ENCODE assay signal across 26 mouse cellular contexts in the genomic region with DNA sequence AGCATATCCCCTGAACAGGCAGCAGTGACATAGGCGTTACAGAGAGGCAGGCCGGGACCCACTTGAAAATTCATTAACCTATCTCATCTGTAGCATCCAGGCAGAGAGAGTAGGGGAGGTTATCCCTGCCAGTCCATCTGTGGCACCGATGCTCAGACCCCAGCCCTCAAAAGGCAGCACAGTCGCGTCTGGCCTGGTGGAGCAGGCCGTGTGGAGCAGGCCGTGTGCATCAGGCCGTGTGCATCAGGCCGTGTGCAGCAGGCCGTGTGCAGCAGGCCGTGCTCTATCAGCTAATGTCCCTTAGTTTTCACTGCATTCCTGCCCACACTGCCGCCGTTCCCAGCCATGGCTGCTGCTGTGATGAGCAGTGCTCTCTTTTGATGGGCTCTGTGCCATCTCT.
A peak's percentile ranks its signal among the peaks of the same experiment; 100 is the strongest.
DNase-seq lines count a peak whose midpoint lies in the region; ATAC-seq and TF ChIP-seq lines count a peak whose summit lies in the region.
"Had no signal": no experiment of that assay in that cellular context is flagged by ENCODE, and none has a peak within 500 bp of the region (broad histone marks: within the 10 kb centered on the region; RNA-seq: fewer than 3 reads in every experiment).

No protein-coding gene starts in this region.

- 0 out of 2 replicates have a peak overlapping the region, but pooled peaks have one; percentile 9 for H3K9ac ChIP-seq in hindbrain, embryonic 12.5 days
- no peak overlapping the region for H3K9ac ChIP-seq in hindbrain, embryonic 14.5 days
- H3K9ac ChIP-seq in kidney, embryonic 16.5 days (replicated peaks; ENCODE audit: low read length), result no peak overlapping the region
- no peak overlapping the region for H3K9ac ChIP-seq in midbrain, embryonic 15.5 days
- H3K9ac ChIP-seq in midbrain, embryonic 11.5 days (ENCODE audit: low read length), result no peak overlapping the region
- H3K9ac ChIP-seq: embryonic facial prominence, embryonic 12.5 days; forebrain, embryonic 15.5 days; heart, embryonic 13.5 days; liver, embryonic 14.5 days had no signal

- no peaks in the 10 kb centered on the region for H3K9me3 ChIP-seq in hindbrain, embryonic 12.5 days (replicated peaks)
- no peaks in the 10 kb centered on the region for H3K9me3 ChIP-seq in hindbrain, embryonic 14.5 days (ENCODE audit: control insufficient read depth, low read length)
- no peaks in the 10 kb centered on the region for H3K9me3 ChIP-seq in kidney, embryonic 16.5 days (ENCODE audit: low read length)
- H3K9me3 ChIP-seq in midbrain, embryonic 15.5 days, result no peaks in the 10 kb centered on the region
- H3K9me3 ChIP-seq in midbrain, embryonic 11.5 days (ENCODE audit: control insufficient read depth, low read length), result no peaks in the 10 kb centered on the region
- H3K9me3 ChIP-seq: embryonic facial prominence, embryonic 12.5 days; forebrain, embryonic 15.5 days; heart, embryonic 13.5 days had no signal

- peaks cover 14% of the 10 kb centered on the region; the same call in 1 of the 2 replicates for H3K36me3 ChIP-seq in hindbrain, embryonic 12.5 days
- H3K36me3 ChIP-seq in hindbrain, embryonic 14.5 days (replicated peaks; ENCODE audit: control insufficient read depth, insufficient read depth), result peaks cover 3% of the 10 kb centered on the region; the same call in 1 of the 2 replicates
- H3K36me3 ChIP-seq in kidney, embryonic 16.5 days (ENCODE audit: insufficient read depth, low read length), result peaks cover 32% of the 10 kb centered on the region
- no peaks in the 10 kb centered on the region for H3K36me3 ChIP-seq in midbrain, embryonic 15.5 days (replicated peaks)
- 0 out of 2 replicates have a peak, but pooled peaks cover 2% of the 10 kb centered on the region for H3K36me3 ChIP-seq in midbrain, embryonic 11.5 days (ENCODE audit: control insufficient read depth, insufficient read depth, low read length)

- no peak for DNase-seq in hindbrain, embryonic 14.5 days (ENCODE audit: low spot score)
- no peak for DNase-seq in kidney, adult 9 months
- DNase-seq in midbrain, embryonic 11.5 days (ENCODE audit: low spot score, missing footprints), result no peak
- DNase-seq in layer of hippocampus, adult 9-10 months (ENCODE audit: low spot score), result no peak
- DNase-seq: adrenal gland, postnatal 14 days; cerebellum, adult 11-12 months; cerebellum, adult 9-11 months; embryo, embryonic 11 days; heart, adult 2 months; heart, postnatal 10 days; kidney, adult 18-20 months; layer of hippocampus, adult 9-11 months; liver; lung, adult 2 months; lung, postnatal 10 days; right cerebral cortex, postnatal 14 days; thymus, postnatal 4 days had no signal

- no peaks in the 10 kb centered on the region for H3K27me3 ChIP-seq in hindbrain, embryonic 12.5 days
- H3K27me3 ChIP-seq in hindbrain, embryonic 14.5 days (ENCODE audit: control insufficient read depth, insufficient read depth, low read length), result no peaks in the 10 kb centered on the region
- H3K27me3 ChIP-seq in kidney, embryonic 16.5 days (ENCODE audit: insufficient read depth, low read length), result no peaks in the 10 kb centered on the region
- H3K27me3 ChIP-seq in midbrain, embryonic 15.5 days (replicated peaks), result no peaks in the 10 kb centered on the region
- no peaks in the 10 kb centered on the region for H3K27me3 ChIP-seq in midbrain, embryonic 11.5 days (ENCODE audit: control insufficient read depth, insufficient read depth, low read length)
- H3K27me3 ChIP-seq: embryonic facial prominence, embryonic 12.5 days; forebrain, embryonic 15.5 days; heart, embryonic 13.5 days had no signal

- no peak overlapping the region for H3K4me2 ChIP-seq in hindbrain, embryonic 12.5 days (replicated peaks)
- no peak overlapping the region for H3K4me2 ChIP-seq in hindbrain, embryonic 14.5 days (replicated peaks)
- no peak overlapping the region for H3K4me2 ChIP-seq in kidney, embryonic 16.5 days (replicated peaks; ENCODE audit: low read depth, low read length)
- H3K4me2 ChIP-seq in midbrain, embryonic 15.5 days, result no peak overlapping the region
- no peak overlapping the region for H3K4me2 ChIP-seq in midbrain, embryonic 11.5 days
- H3K4me2 ChIP-seq: embryonic facial prominence, embryonic 12.5 days; forebrain, embryonic 15.5 days; heart, embryonic 13.5 days had no signal

- 80% methylated on average over 13 of the region's 13 CpGs for WGBS in hindbrain, embryonic 12.5 days
- 69% methylated on average over 13 of the region's 13 CpGs for WGBS in hindbrain, embryonic 14.5 days
- WGBS in kidney, embryonic 16.5 days, result 48% methylated on average over 13 of the region's 13 CpGs
- 63% methylated on average over 13 of the region's 13 CpGs for WGBS in midbrain, embryonic 15.5 days
- 79% methylated on average over 13 of the region's 13 CpGs for WGBS in midbrain, embryonic 11.5 days

- ATAC-seq in hindbrain, embryonic 12.5 days (ENCODE audit: low FRiP score), result no peak
- ATAC-seq in hindbrain, embryonic 14.5 days (ENCODE audit: low FRiP score), result no peak
- peak; percentile 47 for ATAC-seq in kidney, embryonic 16.5 days (ENCODE audit: low FRiP score, low TSS enrichment)
- no peak for ATAC-seq in midbrain, embryonic 15.5 days (replicated peaks)
- no peak for ATAC-seq in midbrain, embryonic 11.5 days (ENCODE audit: low FRiP score)
- ATAC-seq: forebrain, embryonic 15.5 days had no signal

- TF ChIP-seq CTCF in bone marrow macrophage, adult 2 months (IDR thresholded peaks at IDR 0.05; ENCODE audit: low read depth, low read length), result no peak

- peaks cover 8% of the 10 kb centered on the region; the same call in 1 of the 2 replicates for H3K4me1 ChIP-seq in hindbrain, embryonic 12.5 days
- no peaks in the 10 kb centered on the region for H3K4me1 ChIP-seq in hindbrain, embryonic 14.5 days (replicated peaks; ENCODE audit: control insufficient read depth, insufficient read depth, low read length)
- H3K4me1 ChIP-seq in kidney, embryonic 16.5 days (ENCODE audit: insufficient read depth, low read length), result peaks cover 28% of the 10 kb centered on the region
- no peaks in the 10 kb centered on the region for H3K4me1 ChIP-seq in midbrain, embryonic 15.5 days
- no peaks in the 10 kb centered on the region for H3K4me1 ChIP-seq in midbrain, embryonic 11.5 days (ENCODE audit: control insufficient read depth, insufficient read depth, low read length)
- peaks cover 87% of the 10 kb centered on the region for H3K4me1 ChIP-seq in bone marrow macrophage, adult 2 months (ENCODE audit: control insufficient read depth, insufficient read depth, low read length)

- no peak overlapping the region for H3K4me3 ChIP-seq in hindbrain, embryonic 12.5 days
- no peak overlapping the region for H3K4me3 ChIP-seq in hindbrain, embryonic 14.5 days (replicated peaks; ENCODE audit: low read length)
- no peak overlapping the region for H3K4me3 ChIP-seq in kidney, embryonic 16.5 days (ENCODE audit: low read length)
- H3K4me3 ChIP-seq in midbrain, embryonic 15.5 days, result no peak overlapping the region
- no peak overlapping the region for H3K4me3 ChIP-seq in midbrain, embryonic 11.5 days (ENCODE audit: low read depth, low read length)
- no peak overlapping the region for H3K4me3 ChIP-seq in bone marrow macrophage, adult 2 months (ENCODE audit: insufficient read depth, low read length)
- H3K4me3 ChIP-seq: embryonic facial prominence, embryonic 12.5 days; forebrain, embryonic 15.5 days; gastrocnemius, adult 2 months; heart, adult 2 months; heart, embryonic 13.5 days had no signal

- no peak for TF ChIP-seq POLR2A in bone marrow macrophage, adult 2 months (IDR thresholded peaks at IDR 0.05; ENCODE audit: borderline replicate concordance, low read depth, low read length)

- no peak overlapping the region for H3K27ac ChIP-seq in hindbrain, embryonic 12.5 days
- H3K27ac ChIP-seq in hindbrain, embryonic 14.5 days, result no peak overlapping the region
- no peak overlapping the region for H3K27ac ChIP-seq in kidney, embryonic 16.5 days (ENCODE audit: low read length)
- 0 out of 2 replicates have a peak overlapping the region, but pooled peaks have one; percentile 38 for H3K27ac ChIP-seq in midbrain, embryonic 15.5 days
- no peak overlapping the region for H3K27ac ChIP-seq in midbrain, embryonic 11.5 days (ENCODE audit: low read depth, low read length)
- H3K27ac ChIP-seq in bone marrow macrophage, adult 2 months (ENCODE audit: insufficient read depth, low read depth, low read length), result peak overlapping the region; percentile 89
- H3K27ac ChIP-seq: embryonic facial prominence, embryonic 12.5 days; forebrain, embryonic 15.5 days; heart, adult 2 months; heart, embryonic 13.5 days; liver, embryonic 14.5 days had no signal

Comparison
In these comparisons a context has a peak if more than half of its experiments do, and no peak if none do; other contexts are left out.
1. H3K27ac ChIP-seq: peak in midbrain, embryonic 15.5 days (single experiment) and bone marrow macrophage, adult 2 months (single experiment); none in hindbrain, embryonic 12.5 days (single experiment), hindbrain, embryonic 14.5 days (single experiment), kidney, embryonic 16.5 days (single experiment) and midbrain, embryonic 11.5 days (single experiment).